Mouse (Mus musculus) mesoderm, embryonic 11.5 days (tissue): Measurements from ENCODE around the gene Ubald2.
A peak's percentile ranks its signal among the peaks of the same experiment; 100 is the strongest.
"Not testable (repeated sequence)": the region's sequence is repeated elsewhere in the genome, so short reads cannot be mapped to it uniquely, and the experiment has no call there.

Source experiments
- DNase-seq: peaks from one replicate; pipeline ENCODE4 v3.0.0-alpha.2; 2012; ENCODE audit warnings: low read depth, low spot score

The Ubald2 gene

GRCm38 (mm10) chr11:116463833-116464232 lies 29.9 kb downstream of the Ubald2 start:
- DNase-seq, result peak; percentile 91

DNA sequence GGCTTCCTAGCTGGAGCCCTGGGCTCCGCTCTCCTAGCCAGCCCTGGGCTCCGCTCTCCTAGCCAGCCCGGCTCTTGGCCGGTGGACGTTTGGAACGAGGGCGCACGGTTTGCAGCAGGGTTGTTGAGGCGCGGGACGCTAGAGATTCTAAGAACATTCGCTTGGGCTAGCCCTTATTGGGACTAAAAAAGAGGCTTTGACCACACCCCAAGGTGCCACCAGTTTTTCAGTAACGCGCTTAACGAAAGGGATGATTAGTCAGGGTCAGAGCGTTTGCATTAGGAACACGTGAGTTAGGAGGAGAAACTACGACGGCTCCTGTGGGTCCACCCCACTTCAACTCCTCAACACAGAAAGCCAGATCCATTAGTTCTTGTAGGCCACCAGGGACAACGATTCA lies 32.2 kb downstream of the Ubald2 start, which contains the start of gene Qrich2:
TSS of gene Qrich2 (minus strand) at position 101 of the 400 bp plus-strand sequence.
- no peak for DNase-seq

GRCm38 (mm10) chr11:116468338-116468737 lies 34.4 kb downstream of the Ubald2 start:
- DNase-seq, result not testable (repeated sequence)

- no peak for DNase-seq
Measured at GRCm38 (mm10) chr11:116470249-116470648, 36.4 kb downstream of the Ubald2 start.

DNA sequence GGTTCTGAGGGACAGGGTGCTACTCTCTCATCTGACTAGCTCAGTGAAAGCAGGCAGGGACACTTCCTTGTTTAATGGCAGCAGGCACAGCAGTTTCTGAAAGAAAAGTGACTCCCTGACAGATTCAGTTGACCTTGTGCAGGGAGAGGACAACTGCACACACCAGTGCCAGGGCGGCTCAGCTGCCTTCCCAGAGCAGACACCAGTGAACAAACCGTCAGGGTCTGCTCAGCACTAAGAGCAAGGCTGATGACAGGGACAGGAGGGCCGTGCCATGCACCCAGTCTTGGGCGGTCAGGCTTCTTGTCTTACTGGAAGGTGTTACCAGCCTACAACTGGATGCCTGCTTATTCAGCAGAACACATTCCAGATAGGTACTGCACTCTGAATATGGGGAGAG lies 37.0 kb downstream of the Ubald2 start:
- DNase-seq, result no peak

DNA sequence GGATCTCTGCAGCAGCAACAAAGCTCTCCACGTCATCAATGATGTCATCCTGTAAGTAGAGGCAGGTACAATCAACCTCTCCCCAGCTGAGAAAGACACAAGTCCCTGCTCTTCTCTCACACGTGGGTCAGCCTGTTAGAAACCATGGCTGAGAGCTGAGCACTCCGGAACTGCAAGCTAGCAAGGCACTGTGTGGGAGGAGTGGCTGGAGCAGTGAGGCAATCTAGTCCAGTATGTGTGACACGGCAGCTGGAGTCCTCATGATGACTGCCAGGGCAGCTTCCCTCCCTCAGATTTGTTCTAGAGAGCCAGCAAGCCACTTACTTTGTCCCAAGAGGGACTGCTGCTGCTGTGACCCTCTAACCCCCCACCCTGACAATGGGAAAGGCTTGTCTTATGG lies 38.4 kb downstream of the Ubald2 start:
- no peak for DNase-seq

GRCm38 (mm10) chr11:116476041-116476440 lies 42.1 kb downstream of the Ubald2 start:
- no peak for DNase-seq

- DNase-seq, result no peak
Measured at GRCm38 (mm10) chr11:116476696-116477095, 42.8 kb downstream of the Ubald2 start.

DNA sequence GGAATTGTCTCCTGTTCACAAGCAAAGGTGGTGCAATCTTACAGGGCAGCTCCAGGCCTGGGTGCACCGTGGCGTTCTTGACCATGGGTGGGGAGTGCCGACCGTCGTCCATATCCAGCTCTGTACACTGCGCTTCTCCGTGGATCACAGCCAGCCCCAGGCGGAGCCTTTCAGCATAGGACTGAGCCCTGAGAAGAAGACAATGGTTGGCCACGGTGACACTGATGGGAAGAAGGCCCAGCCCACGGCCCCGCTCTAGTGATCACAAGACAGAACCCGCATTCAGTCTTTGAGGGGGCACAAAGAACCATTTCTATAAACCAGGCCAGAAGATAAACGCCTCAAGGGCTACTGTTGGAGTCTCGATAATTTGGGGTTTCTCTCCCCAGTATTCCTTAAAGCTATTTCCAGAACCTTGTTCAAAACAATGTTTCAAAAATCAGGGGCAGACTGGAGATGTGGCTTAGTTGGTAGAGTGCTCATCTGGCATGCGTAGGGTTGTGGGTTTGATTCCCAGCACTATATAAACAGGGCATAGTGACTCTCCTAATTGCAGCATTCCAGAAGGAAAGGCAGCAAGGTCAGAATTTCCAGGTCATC lies 43.4 kb downstream of the Ubald2 start:
- no peak for DNase-seq

- DNase-seq, result no peak
Measured at GRCm38 (mm10) chr11:116478978-116479377, 45.1 kb downstream of the Ubald2 start.

- DNase-seq, result no peak
Measured at GRCm38 (mm10) chr11:116479832-116480231, 45.9 kb downstream of the Ubald2 start.

DNA sequence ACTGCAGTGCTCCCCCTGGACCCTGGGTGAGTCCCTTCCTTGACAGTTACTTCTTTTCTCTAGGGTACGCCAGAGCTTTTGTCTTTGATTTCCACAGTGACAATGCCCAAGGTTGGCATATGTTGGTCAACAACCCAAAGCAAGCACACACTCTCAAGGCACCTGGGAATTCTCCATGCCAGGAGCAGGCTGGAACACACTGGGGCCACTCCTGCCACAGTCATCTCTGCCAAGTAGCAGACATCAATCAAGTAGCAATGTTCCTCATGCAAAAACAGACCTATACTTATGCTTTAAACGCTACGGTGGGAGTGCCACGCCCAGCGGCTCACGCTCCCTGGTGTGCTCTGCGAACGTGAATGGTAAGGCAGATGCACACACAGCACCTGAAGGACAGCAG lies 47.1 kb downstream of the Ubald2 start:
- DNase-seq, result no peak

- no peak for DNase-seq
Measured at GRCm38 (mm10) chr11:116481776-116482175, 47.9 kb downstream of the Ubald2 start.

DNA sequence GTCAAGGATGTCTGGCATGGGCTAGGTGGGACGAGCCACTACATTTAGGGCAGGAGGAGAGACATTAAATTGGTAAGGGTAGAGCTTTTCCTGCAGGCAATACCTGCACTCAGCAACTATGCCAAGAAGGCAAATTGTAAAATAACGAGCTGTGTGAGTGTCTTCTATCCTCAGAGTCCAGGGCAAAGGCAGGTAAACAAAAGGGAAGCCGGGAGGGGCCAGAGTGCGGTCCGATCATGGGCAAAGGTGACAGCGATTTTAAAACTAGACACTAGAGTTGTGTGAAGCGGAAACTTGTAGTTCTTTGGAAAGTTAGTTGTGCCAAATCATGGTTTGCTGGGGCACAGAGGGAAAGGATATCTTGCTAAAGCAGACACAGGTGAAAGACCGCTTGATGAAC lies 50.4 kb downstream of the Ubald2 start:
- no peak for DNase-seq

DNA sequence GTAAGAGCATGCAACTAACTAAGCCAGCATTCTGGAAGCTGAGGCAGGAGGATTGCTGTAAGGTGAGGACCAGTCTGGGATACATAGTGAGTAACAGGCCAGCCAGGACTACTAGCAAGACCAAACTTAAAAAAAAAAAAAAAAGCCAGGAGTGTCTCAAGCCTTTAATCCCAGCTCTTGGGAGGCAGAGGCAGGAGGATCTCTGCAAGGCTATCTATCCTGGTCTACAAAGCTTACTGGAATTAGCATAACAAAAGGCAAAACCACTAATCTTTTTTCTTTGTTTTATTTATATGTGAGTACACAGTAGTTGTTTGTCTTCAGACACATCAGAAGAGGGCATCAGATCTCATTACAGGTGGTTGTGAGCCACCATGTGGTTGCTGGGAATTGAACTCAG lies 54.3 kb downstream of the Ubald2 start:
- no peak for DNase-seq
